24 mouse cellular contexts compared by ENCODE assay signal in the genomic region with DNA sequence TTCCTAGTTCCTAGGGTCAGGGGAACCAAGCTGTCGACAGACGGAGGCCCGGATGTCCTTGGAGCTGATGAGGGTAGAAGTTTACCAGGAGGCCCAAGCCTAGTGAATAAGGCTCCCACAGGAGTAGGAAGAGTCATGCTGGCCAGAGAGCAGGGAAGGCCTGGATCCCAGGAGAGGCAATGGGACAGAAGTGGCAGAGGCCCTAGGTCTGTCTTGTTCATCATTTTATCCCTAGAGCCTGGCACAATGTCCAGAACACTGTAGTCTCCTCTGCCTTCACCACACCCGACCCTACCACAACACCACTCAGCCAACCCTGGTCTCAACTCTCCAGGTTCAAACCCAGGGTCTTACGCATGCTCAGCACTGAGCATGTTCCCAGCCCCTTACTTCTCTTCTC. TPM values are rescaled to one million over a fixed set of nuclear protein-coding genes. Genes with fewer than 3 reads are reported as not detected.
A peak's percentile ranks its signal among the peaks of the same experiment; 100 is the strongest.
DNase-seq lines count a peak whose midpoint lies in the region; ATAC-seq and TF ChIP-seq lines count a peak whose summit lies in the region.
"Had no signal": no experiment of that assay in that cellular context is flagged by ENCODE, and none has a peak within 500 bp of the region (broad histone marks: within the 10 kb centered on the region; RNA-seq: fewer than 3 reads in every experiment).

No protein-coding gene starts in this region.

- H3K36me3 ChIP-seq in liver, embryonic 13.5 days: no peaks in the 10 kb centered on the region
- no peaks in the 10 kb centered on the region for H3K36me3 ChIP-seq in liver, embryonic 12.5 days
- H3K36me3 ChIP-seq in liver, embryonic 16.5 days (ENCODE audit: control insufficient read depth, insufficient read depth): no peaks in the 10 kb centered on the region
- H3K36me3 ChIP-seq in stomach, postnatal 0 days (ENCODE audit: control insufficient read depth, insufficient read depth, low read length): no peaks in the 10 kb centered on the region
- H3K36me3 ChIP-seq: embryonic facial prominence, embryonic 12.5 days; heart, embryonic 15.5 days had no signal

- no peak overlapping the region for H3K4me2 ChIP-seq in liver, embryonic 13.5 days
- H3K4me2 ChIP-seq in liver, embryonic 12.5 days: no peak overlapping the region
- no peak overlapping the region for H3K4me2 ChIP-seq in liver, embryonic 16.5 days (ENCODE audit: low read depth, low read length)
- no peak overlapping the region for H3K4me2 ChIP-seq in stomach, postnatal 0 days (replicated peaks; ENCODE audit: low read depth)
- H3K4me2 ChIP-seq: embryonic facial prominence, embryonic 12.5 days; heart, embryonic 15.5 days; hindbrain, embryonic 14.5 days had no signal

- no peak overlapping the region for H3K4me3 ChIP-seq in liver, embryonic 13.5 days (replicated peaks)
- H3K4me3 ChIP-seq in liver, embryonic 12.5 days: no peak overlapping the region
- no peak overlapping the region for H3K4me3 ChIP-seq in liver, embryonic 16.5 days (ENCODE audit: low read depth, low read length)
- H3K4me3 ChIP-seq in stomach, postnatal 0 days (ENCODE audit: low read depth, low read length): no peak overlapping the region
- H3K4me3 ChIP-seq: embryonic facial prominence, embryonic 12.5 days; heart, embryonic 15.5 days; myocyte had no signal

- peaks cover 42% of the 10 kb centered on the region for H3K4me1 ChIP-seq in liver, embryonic 13.5 days (replicated peaks)
- H3K4me1 ChIP-seq in liver, embryonic 12.5 days: peaks cover 39% of the 10 kb centered on the region
- peaks cover 23% of the 10 kb centered on the region for H3K4me1 ChIP-seq in liver, embryonic 16.5 days (ENCODE audit: control insufficient read depth, low read depth, low read length)
- H3K4me1 ChIP-seq in stomach, postnatal 0 days (replicated peaks; ENCODE audit: control insufficient read depth, insufficient read depth): no peaks in the 10 kb centered on the region; the same call in 1 of the 2 replicates
- H3K4me1 ChIP-seq: embryonic facial prominence, embryonic 12.5 days had no signal

- H3K27ac ChIP-seq in liver, embryonic 13.5 days: peak overlapping the region; percentile 35; the same call in 1 of the 2 replicates
- no peak overlapping the region for H3K27ac ChIP-seq in liver, embryonic 12.5 days
- 0 out of 2 replicates have a peak overlapping the region, but pooled peaks have one; percentile 8 for H3K27ac ChIP-seq in liver, embryonic 16.5 days (ENCODE audit: low read length)
- peak overlapping the region; percentile 81 for H3K27ac ChIP-seq in stomach, postnatal 0 days (replicated peaks)
- H3K27ac ChIP-seq: embryonic facial prominence, embryonic 12.5 days; heart, embryonic 15.5 days; hindbrain, embryonic 14.5 days had no signal

- no peak for TF ChIP-seq CTCF in stomach, postnatal 0 days (IDR thresholded peaks at IDR 0.05; ENCODE audit: low read depth)

- H3K9me3 ChIP-seq in liver, embryonic 13.5 days (replicated peaks): no peaks in the 10 kb centered on the region
- no peaks in the 10 kb centered on the region for H3K9me3 ChIP-seq in liver, embryonic 12.5 days (replicated peaks)
- no peaks in the 10 kb centered on the region for H3K9me3 ChIP-seq in liver, embryonic 16.5 days (replicated peaks; ENCODE audit: control insufficient read depth, low read length)
- H3K9me3 ChIP-seq in stomach, postnatal 0 days (ENCODE audit: control insufficient read depth, low read length): no peaks in the 10 kb centered on the region
- H3K9me3 ChIP-seq: embryonic facial prominence, embryonic 12.5 days; heart, embryonic 15.5 days had no signal

- no peak; the same call in 1 of the 2 replicates for ATAC-seq in liver, embryonic 13.5 days (ENCODE audit: low read depth)
- ATAC-seq in liver, embryonic 12.5 days: no peak
- peak; percentile 4; the same call in 1 of the 2 replicates for ATAC-seq in liver, embryonic 16.5 days (ENCODE audit: low read depth)
- ATAC-seq in stomach, postnatal 0 days (ENCODE audit: low FRiP score, low TSS enrichment): no peak
- ATAC-seq: forebrain, postnatal 0 days; inflammation-experienced regulatory T-cells, adult 6 months; midbrain, embryonic 16.5 days had no signal

- H3K9ac ChIP-seq in liver, embryonic 13.5 days: no peak overlapping the region
- no peak overlapping the region for H3K9ac ChIP-seq in liver, embryonic 12.5 days
- H3K9ac ChIP-seq in liver, embryonic 16.5 days (ENCODE audit: low read depth, low read length): 0 out of 2 replicates have a peak overlapping the region, but pooled peaks have one; percentile 9
- no peak overlapping the region for H3K9ac ChIP-seq in stomach, postnatal 0 days (ENCODE audit: low read length)
- H3K9ac ChIP-seq: embryonic facial prominence, embryonic 12.5 days; forebrain, postnatal 0 days; heart, embryonic 15.5 days; hindbrain, embryonic 14.5 days had no signal

- H3K27me3 ChIP-seq in liver, embryonic 13.5 days: no peaks in the 10 kb centered on the region
- H3K27me3 ChIP-seq in liver, embryonic 12.5 days (replicated peaks): no peaks in the 10 kb centered on the region
- no peaks in the 10 kb centered on the region for H3K27me3 ChIP-seq in liver, embryonic 16.5 days (ENCODE audit: control insufficient read depth, insufficient read depth, low read depth, low read length)
- no peaks in the 10 kb centered on the region for H3K27me3 ChIP-seq in stomach, postnatal 0 days (ENCODE audit: control insufficient read depth, insufficient read depth, low read length)
- H3K27me3 ChIP-seq: embryonic facial prominence, embryonic 12.5 days; heart, embryonic 15.5 days had no signal

- no peak for DNase-seq in liver, embryonic 13.5 days
- DNase-seq in testis, postnatal 10 days (ENCODE audit: low spot score): peak; percentile 23
- no peak for DNase-seq in testis, postnatal 14 days (ENCODE audit: low spot score)
- no peak for DNase-seq in stomach, postnatal 0 days (ENCODE audit: low spot score)
- no peak for DNase-seq in neural tube, embryonic 10.5 days (ENCODE audit: extremely low spot score, low spot score)
- no peak for DNase-seq in gastrocnemius, postnatal 25 days
- DNase-seq: adrenal gland, postnatal 36 days; cerebellum, adult 11-12 months; cerebellum, postnatal 25 days; forebrain, postnatal 0 days; gastrocnemius, postnatal 36 days; heart, postnatal 36 days; kidney, postnatal 4 days; right cerebral cortex, postnatal 4 days; thymus, adult 2 months; thymus, postnatal 4 days had no signal

- WGBS in liver, embryonic 13.5 days (ENCODE audit: insufficient replicate concordance): 67% methylated on average over 5 of the region's 5 CpGs
- 72% methylated on average over 5 of the region's 5 CpGs for WGBS in liver, embryonic 12.5 days (ENCODE audit: insufficient replicate concordance)
- WGBS in liver, embryonic 16.5 days (ENCODE audit: insufficient replicate concordance): 68% methylated on average over 5 of the region's 5 CpGs
- 82% methylated on average over 5 of the region's 5 CpGs for WGBS in stomach, postnatal 0 days

- no peak for TF ChIP-seq EP300 in stomach, postnatal 0 days (optimal IDR thresholded peaks at IDR 0.05)

RNA-seq across cellular contexts. Expression of a gene that starts 5.3 kb away (rescaled TPM):
- polyA plus RNA-seq in liver, embryonic 13.5 days (2015; fragmentation: Nextera tagmentation; extraction: Ambion mirVana): 6.5 and 8.2 TPM in 2 replicates
- polyA plus RNA-seq in liver, embryonic 12.5 days (2016; fragmentation: Nextera tagmentation; extraction: Ambion mirVana): 11.0 and 12.2 TPM in 2 replicates
- 8.0 and 8.3 TPM in 2 replicates for polyA plus RNA-seq in liver, embryonic 16.5 days (2015; fragmentation: Nextera tagmentation; extraction: Ambion mirVana)
- polyA plus RNA-seq in stomach, postnatal 0 days (2015; fragmentation: Nextera tagmentation; extraction: Ambion mirVana): 6.6 and 7.7 TPM in 2 replicates
- total RNA-seq in gastrocnemius, postnatal 25 days (2021): 1 to 10 TPM; 4.7 to 8.2 TPM
